Mouse (Mus musculus): ENCODE measurements at regions not wholly inside any gene's neighbourhood (a gene's known extent, or its start where the extent isn't known, plus 50 kb on each side); places are given as distances from the start of the nearest gene placed in this dataset.

GRCm38 (mm10) chr6:140955751-140956521, 226.9 kb downstream of the Gm11077 start:
- TF ChIP-seq GATA1 (IDR thresholded peaks at IDR 0.05; ENCODE audit: borderline replicate concordance, low read length) = no peak
- TF ChIP-seq FLI1 (IDR thresholded peaks at IDR 0.05; ENCODE audit: low read length) = no peak
